Mouse (Mus musculus) stomach, postnatal 0 days (tissue): Measurements from ENCODE around the gene Elmo1. TPM values are rescaled to one million over a fixed set of nuclear protein-coding genes. Genes with fewer than 3 reads are reported as not detected.

ENCODE experiments used
- ATAC-seq: fragments of 200-750 bp; cut with Nextera tagmentation; 2 replicates; pipeline ENCODE4 v1.8.0; 2017; ENCODE audit not compliant: low FRiP score, low TSS enrichment
- DNase-seq: peaks from one replicate; pipeline ENCODE4 v3.0.0-alpha.2; 2016; ENCODE audit warnings: low spot score
- H3K27ac ChIP-seq: fragments of 300-500 bp; sonication (generic); replicated peaks from 2 replicates; pipeline ENCODE4 v1.5.1; 2014; ENCODE audit warnings: mild to moderate bottlenecking, control low read depth
- H3K27me3 ChIP-seq: fragments of 300-500 bp; sonication (generic); 2 replicates; pipeline ENCODE4 v1.6.1; 2014; ENCODE audit warnings: low read length; ENCODE audit not compliant: control insufficient read depth, insufficient read depth
- H3K36me3 ChIP-seq: fragments of 300-500 bp; sonication (generic); 2 replicates; pipeline ENCODE4 v1.6.1; 2014; ENCODE audit warnings: low read length, mixed read lengths; ENCODE audit not compliant: control insufficient read depth, insufficient read depth
- H3K4me1 ChIP-seq: fragments of 300-500 bp; sonication (generic); replicated peaks from 2 replicates; pipeline ENCODE4 v1.6.1; 2014; ENCODE audit warnings: antibody characterized with exemption; ENCODE audit not compliant: control insufficient read depth, insufficient read depth
- H3K4me2 ChIP-seq: fragments of 300-500 bp; sonication (generic); replicated peaks from 2 replicates; pipeline ENCODE4 v1.6.1; 2014; ENCODE audit warnings: low read depth, mild to moderate bottlenecking, control low read depth, moderate library complexity
- H3K4me3 ChIP-seq: fragments of 300-500 bp; sonication (generic); 2 replicates; pipeline ENCODE4 v1.5.1; 2014; ENCODE audit warnings: low read depth, low read length, control low read depth
- H3K9ac ChIP-seq: fragments of 300-500 bp; sonication (generic); 2 replicates; pipeline ENCODE4 v1.6.1; 2014; ENCODE audit warnings: mild to moderate bottlenecking, low read length, control low read depth, mixed read lengths
- H3K9me3 ChIP-seq: fragments of 300-500 bp; sonication (generic); 2 replicates; pipeline ENCODE4 v1.6.1; 2016; ENCODE audit warnings: low read length; ENCODE audit not compliant: control insufficient read depth
- CTCF ChIP-seq: IDR thresholded peaks from 2 replicates; pipeline ENCODE4 v1.5.1; 2016; ENCODE audit warnings: antibody characterized with exemption, low read depth, mild to moderate bottlenecking, moderate library complexity
- EP300 ChIP-seq: optimal IDR thresholded peaks from 2 replicates; pipeline ENCODE3; 2016; ENCODE audit warnings: antibody characterized with exemption
- WGBS: fragments of 180-500 bp; shearing (Covaris S2); extraction: QIAGEN DNeasy Blood & Tissue Kit; methylation state at CpG from one replicate; pipeline ENCODE4 v1.1.7; 2014; 5-methylcytosine and 5-hydroxymethylcytosine counted together
- polyA plus RNA-seq: library from polyadenylated mRNA; unstranded; fragments of >200 nt; fragmentation: Nextera tagmentation; extraction: Ambion mirVana; gene quantifications from 2 replicates; pipeline ENCODE4 v1.2.1, GENCODE M21; 2015

Gene Elmo1
- polyA plus RNA-seq, 1 experiment from 2014 or later, result 5.0 TPM

GRCm38 (mm10) chr13:20316139-20316538 is 225.7 kb downstream of the Elmo1 start:
- H3K4me1 ChIP-seq, result no peaks in the 10 kb centered on the region
- H3K27me3 ChIP-seq, result no peaks in the 10 kb centered on the region
- H3K36me3 ChIP-seq, result no peaks in the 10 kb centered on the region
- TF ChIP-seq CTCF (no peak), EP300 (no peak)
- 70% methylated on average over 11 of the region's 11 CpGs for WGBS
- DNase-seq (no peak), ATAC-seq (no peak)
- H3K9ac ChIP-seq, result no peak overlapping the region
- no peak overlapping the region for H3K4me2 ChIP-seq
- no peak overlapping the region for H3K27ac ChIP-seq
- H3K9me3 ChIP-seq, result no peaks in the 10 kb centered on the region
- H3K4me3 ChIP-seq, result no peak overlapping the region

GRCm38 (mm10) chr13:20318615-20319219 is 228.3 kb downstream of the Elmo1 start:
- Histone ChIP-seq H3K36me3 (no peaks in the 10 kb centered on the region), H3K4me3 (no peak overlapping the region), H3K27me3 (no peaks in the 10 kb centered on the region), H3K9me3 (no peaks in the 10 kb centered on the region), H3K4me2 (no peak overlapping the region), H3K4me1 (no peaks in the 10 kb centered on the region), H3K27ac (no peak overlapping the region), H3K9ac (no peak overlapping the region)
- DNase-seq (no peak), ATAC-seq (no peak)
- 88% methylated on average over 3 of the region's 3 CpGs for WGBS
- TF ChIP-seq CTCF (no peak), EP300 (no peak)

DNA sequence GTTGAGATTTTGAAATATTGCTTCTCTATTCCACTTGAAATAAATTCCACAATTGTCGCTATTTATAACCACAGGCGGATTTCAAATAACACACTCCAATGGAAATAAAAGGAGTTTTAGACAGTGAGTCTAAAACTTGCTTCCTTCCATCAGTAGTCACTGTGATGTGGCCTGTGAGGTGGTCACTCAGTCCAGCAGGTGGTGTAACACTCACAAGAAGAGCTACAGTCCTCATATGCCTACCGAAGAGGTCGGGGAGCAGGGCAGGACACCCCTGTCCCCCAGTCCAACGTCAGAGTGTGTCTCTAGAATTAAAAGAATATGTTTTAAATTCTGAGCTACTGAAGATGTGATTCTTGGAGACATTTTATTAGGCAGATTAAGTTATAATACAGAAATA is 229.8 kb downstream of the Elmo1 start:
- H3K4me1 ChIP-seq, result no peaks in the 10 kb centered on the region
- DNase-seq (no peak), ATAC-seq (no peak)
- H3K27ac ChIP-seq, result no peak overlapping the region
- H3K27me3 ChIP-seq, result no peaks in the 10 kb centered on the region
- TF ChIP-seq EP300 (no peak), CTCF (peak; percentile 49)
- WGBS, result 79% methylated on average over 5 of the region's 5 CpGs
- no peak overlapping the region for H3K4me3 ChIP-seq
- H3K9ac ChIP-seq, result no peak overlapping the region
- no peaks in the 10 kb centered on the region for H3K9me3 ChIP-seq
- no peak overlapping the region for H3K4me2 ChIP-seq
- no peaks in the 10 kb centered on the region for H3K36me3 ChIP-seq

GRCm38 (mm10) chr13:20323478-20323877 is 233.1 kb downstream of the Elmo1 start:
- no peaks in the 10 kb centered on the region for H3K36me3 ChIP-seq
- TF ChIP-seq CTCF (no peak), EP300 (no peak)
- no peak overlapping the region for H3K4me2 ChIP-seq
- no peaks in the 10 kb centered on the region for H3K27me3 ChIP-seq
- WGBS, result 66% methylated on average over 4 of the region's 4 CpGs
- ATAC-seq (no peak), DNase-seq (no peak)
- no peaks in the 10 kb centered on the region for H3K9me3 ChIP-seq
- H3K4me1 ChIP-seq, result no peaks in the 10 kb centered on the region
- H3K27ac ChIP-seq, result no peak overlapping the region
- no peak overlapping the region for H3K4me3 ChIP-seq
- H3K9ac ChIP-seq, result no peak overlapping the region

- no peak for ATAC-seq
- Histone ChIP-seq H3K36me3 (no peaks in the 10 kb centered on the region), H3K9me3 (no peaks in the 10 kb centered on the region)
These were observed 236.7 kb downstream of the Elmo1 start for GRCm38 (mm10) chr13:20327064-20327463.

GRCm38 (mm10) chr13:20327975-20328374 is 237.6 kb downstream of the Elmo1 start:
- ATAC-seq (no peak), DNase-seq (no peak)
- no peak overlapping the region for H3K4me3 ChIP-seq
- H3K4me1 ChIP-seq, result no peaks in the 10 kb centered on the region
- H3K27ac ChIP-seq, result no peak overlapping the region
- no peak overlapping the region for H3K4me2 ChIP-seq
- H3K27me3 ChIP-seq, result no peaks in the 10 kb centered on the region
- no peaks in the 10 kb centered on the region for H3K9me3 ChIP-seq
- H3K36me3 ChIP-seq, result no peaks in the 10 kb centered on the region
- no peak overlapping the region for H3K9ac ChIP-seq
- WGBS, result 33% methylated on average over 3 of the region's 3 CpGs
- TF ChIP-seq EP300 (no peak), CTCF (no peak)

More at GRCm38 (mm10) chr13:20327064-20327463, 236.7 kb downstream of the Elmo1 start:
- TF ChIP-seq EP300, result no peak
- TF ChIP-seq CTCF, result no peak
- WGBS, result 93% methylated on average over 4 of the region's 4 CpGs
- H3K9ac ChIP-seq, result no peak overlapping the region
- H3K4me2 ChIP-seq, result no peak overlapping the region
- no peak for DNase-seq
- H3K27me3 ChIP-seq, result no peaks in the 10 kb centered on the region
- H3K4me1 ChIP-seq, result no peaks in the 10 kb centered on the region
- no peak overlapping the region for H3K4me3 ChIP-seq
- H3K27ac ChIP-seq, result no peak overlapping the region
